Mouse (Mus musculus) intestine, embryonic 16.5 days (tissue): ENCODE results near the gene Hydin. TPM values are rescaled to one million over a fixed set of nuclear protein-coding genes. Genes with fewer than 3 reads are reported as not detected.
A peak's percentile ranks its signal among the peaks of the same experiment; 100 is the strongest.

Experiments
- ATAC-seq: fragments of 200-750 bp; cut with Nextera tagmentation; 2 replicates; pipeline ENCODE4 v1.8.0; 2017; ENCODE audit warnings: moderate TSS enrichment, moderate library complexity
- H3K27ac ChIP-seq: fragments of 300-500 bp; sonication (generic); 2 replicates; pipeline ENCODE4 v1.5.1; 2014; ENCODE audit warnings: mild to moderate bottlenecking, low read length
- H3K27me3 ChIP-seq: fragments of 300-500 bp; sonication (generic); replicated peaks from 2 replicates; pipeline ENCODE4 v1.6.1; 2014; ENCODE audit warnings: low read length, control low read depth, mixed read lengths; ENCODE audit not compliant: control insufficient read depth, insufficient read depth
- H3K36me3 ChIP-seq: fragments of 300-500 bp; sonication (generic); 2 replicates; pipeline ENCODE4 v1.6.1; 2014; ENCODE audit warnings: low read length, control low read depth; ENCODE audit not compliant: control insufficient read depth, insufficient read depth
- H3K4me1 ChIP-seq: fragments of 300-500 bp; sonication (generic); 2 replicates; pipeline ENCODE4 v1.6.1; 2014; ENCODE audit warnings: low read length, control low read depth, mixed read lengths; ENCODE audit not compliant: control insufficient read depth, insufficient read depth
- H3K4me2 ChIP-seq: fragments of 300-500 bp; sonication (generic); 2 replicates; pipeline ENCODE4 v1.6.1; 2014; ENCODE audit warnings: low read depth, low read length, control low read depth
- H3K4me3 ChIP-seq: fragments of 300-500 bp; sonication (generic); 2 replicates; pipeline ENCODE4 v1.5.1; 2014; ENCODE audit warnings: mild to moderate bottlenecking, low read length
- H3K9ac ChIP-seq: fragments of 300-500 bp; sonication (generic); 2 replicates; pipeline ENCODE4 v1.6.1; 2014; ENCODE audit warnings: low read depth, low read length
- H3K9me3 ChIP-seq: fragments of 300-500 bp; sonication (generic); 2 replicates; pipeline ENCODE4 v1.6.1; 2016; ENCODE audit warnings: low read length, control low read depth; ENCODE audit not compliant: control insufficient read depth
- WGBS: fragments of 180-500 bp; shearing (Covaris S2); extraction: QIAGEN DNeasy Blood & Tissue Kit; methylation state at CpG from one replicate; pipeline ENCODE4 v1.1.7; 2014; 5-methylcytosine and 5-hydroxymethylcytosine counted together
- polyA plus RNA-seq: library from polyadenylated mRNA; unstranded; fragments of >200 nt; fragmentation: Nextera tagmentation; extraction: Ambion mirVana; gene quantifications from 2 replicates; pipeline ENCODE4 v1.2.1, GENCODE M21; 2015

Gene Hydin
- polyA plus RNA-seq, 1 experiment from 2014 or later, result 0.06 TPM

DNA sequence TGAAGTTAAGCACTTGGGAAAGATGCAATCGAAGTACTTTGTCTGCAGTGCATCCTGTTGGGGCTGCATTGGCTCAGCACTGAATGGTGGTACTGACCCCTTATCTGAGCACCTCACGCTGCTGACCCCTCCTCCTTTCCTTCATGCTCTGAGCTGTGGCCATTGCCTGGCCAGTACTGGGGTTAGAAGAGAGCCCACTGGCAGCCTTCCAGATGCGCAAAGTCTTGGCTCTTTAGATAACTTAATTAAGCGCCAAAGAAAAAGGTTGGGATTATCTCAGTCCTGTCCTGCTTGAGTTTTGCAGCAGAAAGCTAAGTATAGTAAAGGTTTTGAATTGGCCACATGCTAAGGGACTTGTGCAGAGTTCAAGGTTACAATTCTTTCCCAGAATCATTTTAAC, 377.6 kb downstream of the Hydin start:
- Histone ChIP-seq H3K36me3 (peaks cover 2% of the 10 kb centered on the region; the same call in 1 of the 2 replicates), H3K27ac (no peak overlapping the region), H3K27me3 (no peaks in the 10 kb centered on the region), H3K4me1 (no peaks in the 10 kb centered on the region), H3K9ac (no peak overlapping the region), H3K4me3 (no peak overlapping the region), H3K9me3 (no peaks in the 10 kb centered on the region), H3K4me2 (no peak overlapping the region)
- ATAC-seq, result no peak
- WGBS, result 89% methylated on average over 4 of the region's 4 CpGs

DNA sequence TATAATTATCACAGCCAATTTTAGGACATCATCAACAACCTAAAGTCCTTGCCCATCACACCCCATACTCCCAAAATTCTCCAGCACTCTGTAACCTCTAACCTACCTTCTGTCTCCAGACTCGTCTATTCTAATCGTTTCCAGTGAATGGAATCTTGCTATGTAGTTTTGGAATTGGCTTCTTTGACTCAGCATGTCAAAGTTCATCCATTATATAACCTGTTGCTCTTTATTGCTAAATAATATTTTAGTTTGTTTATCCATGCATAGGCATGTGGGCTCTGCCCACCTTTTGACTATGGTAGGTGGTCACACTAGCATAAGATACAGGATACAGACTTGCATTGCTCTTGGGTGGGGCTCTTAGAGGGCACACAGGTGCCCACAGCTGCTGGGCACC, 378.1 kb downstream of the Hydin start:
- Histone ChIP-seq H3K27me3 (no peaks in the 10 kb centered on the region), H3K9ac (no peak overlapping the region), H3K36me3 (peaks cover 6% of the 10 kb centered on the region; the same call in 1 of the 2 replicates), H3K9me3 (no peaks in the 10 kb centered on the region), H3K4me2 (no peak overlapping the region), H3K4me3 (no peak overlapping the region), H3K27ac (no peak overlapping the region), H3K4me1 (no peaks in the 10 kb centered on the region)
- no peak for ATAC-seq
- 84% methylated on average over 2 of the region's 2 CpGs for WGBS

DNA sequence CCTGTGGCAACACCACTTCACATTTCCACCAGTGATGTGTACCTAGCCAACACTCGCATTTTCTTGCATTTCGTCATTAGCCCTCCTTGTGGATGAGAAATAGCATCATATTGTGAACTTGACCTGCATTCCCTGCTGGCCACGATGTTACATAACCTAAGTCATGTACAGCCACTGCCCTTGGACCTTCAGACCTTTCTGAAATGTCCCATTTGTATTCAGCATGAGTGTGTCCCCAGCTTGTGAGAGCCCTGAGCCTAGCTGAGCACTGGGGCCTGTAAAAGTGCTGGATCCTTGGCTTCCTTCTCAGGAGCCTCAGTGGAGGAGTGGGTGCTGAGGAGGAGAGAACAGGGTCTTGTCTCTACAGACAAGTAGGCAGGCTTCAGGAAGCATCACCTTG, 378.6 kb downstream of the Hydin start:
- Histone ChIP-seq H3K36me3 (peaks cover 6% of the 10 kb centered on the region; the same call in 1 of the 2 replicates), H3K4me2 (no peak overlapping the region), H3K27ac (no peak overlapping the region), H3K4me3 (no peak overlapping the region), H3K9me3 (no peaks in the 10 kb centered on the region), H3K4me1 (no peaks in the 10 kb centered on the region), H3K9ac (no peak overlapping the region), H3K27me3 (no peaks in the 10 kb centered on the region)
- ATAC-seq, result no peak
- 95% methylated on average over 3 of the region's 3 CpGs for WGBS

DNA sequence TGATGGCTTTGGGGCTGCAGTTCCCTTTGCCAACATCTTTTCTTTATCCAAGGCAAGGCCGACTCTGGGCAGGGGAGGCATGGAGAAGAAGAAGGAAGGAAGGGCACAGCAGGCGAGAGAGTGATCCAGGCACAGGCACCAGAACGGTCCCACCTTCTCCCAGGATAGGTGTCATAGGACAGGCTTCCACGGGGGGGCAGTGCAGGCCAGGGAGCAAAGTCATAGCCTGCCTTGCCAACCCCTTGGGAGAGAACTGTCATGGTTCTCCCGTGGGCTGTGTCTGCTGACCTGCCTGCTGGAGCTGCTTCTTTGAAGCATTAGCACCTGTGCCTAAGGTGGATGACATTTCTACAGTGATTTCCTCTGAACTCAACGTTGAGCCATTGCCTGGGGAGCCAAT, 379.3 kb downstream of the Hydin start:
- Histone ChIP-seq H3K27me3 (no peaks in the 10 kb centered on the region), H3K36me3 (peaks cover 6% of the 10 kb centered on the region; the same call in 1 of the 2 replicates), H3K4me1 (no peaks in the 10 kb centered on the region), H3K9ac (no peak overlapping the region), H3K4me3 (no peak overlapping the region), H3K4me2 (no peak overlapping the region), H3K27ac (no peak overlapping the region), H3K9me3 (no peaks in the 10 kb centered on the region)
- ATAC-seq, result peak; percentile 76; the same call in 1 of the 2 replicates
- WGBS, result 39% methylated on average over 6 of the region's 6 CpGs

DNA sequence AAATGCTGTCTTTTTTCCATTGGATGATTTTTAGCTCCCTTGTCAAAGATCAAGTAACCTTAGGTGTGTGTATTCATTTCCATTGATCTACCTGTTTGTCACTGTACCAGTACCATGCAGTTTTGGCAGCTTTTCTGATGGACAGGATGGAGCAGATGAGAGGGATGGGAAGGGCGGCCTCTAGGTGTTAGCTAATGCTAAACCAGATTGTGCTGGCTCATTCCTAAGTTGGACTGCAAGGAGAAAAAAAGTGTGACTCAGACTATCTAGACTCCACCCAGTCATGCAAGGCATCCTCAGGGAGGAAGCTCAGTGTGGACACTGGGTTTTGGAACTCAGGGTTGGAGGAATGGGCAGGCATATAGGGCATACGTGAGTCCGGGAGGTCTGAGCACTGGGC, 381.8 kb downstream of the Hydin start:
- Histone ChIP-seq H3K9me3 (no peaks in the 10 kb centered on the region), H3K4me2 (no peak overlapping the region), H3K4me3 (no peak overlapping the region), H3K4me1 (no peaks in the 10 kb centered on the region), H3K9ac (no peak overlapping the region), H3K27ac (no peak overlapping the region), H3K36me3 (peaks cover 6% of the 10 kb centered on the region; the same call in 1 of the 2 replicates), H3K27me3 (no peaks in the 10 kb centered on the region)
- no peak for ATAC-seq
- WGBS, result 95% methylated on average over 3 of the region's 3 CpGs

DNA sequence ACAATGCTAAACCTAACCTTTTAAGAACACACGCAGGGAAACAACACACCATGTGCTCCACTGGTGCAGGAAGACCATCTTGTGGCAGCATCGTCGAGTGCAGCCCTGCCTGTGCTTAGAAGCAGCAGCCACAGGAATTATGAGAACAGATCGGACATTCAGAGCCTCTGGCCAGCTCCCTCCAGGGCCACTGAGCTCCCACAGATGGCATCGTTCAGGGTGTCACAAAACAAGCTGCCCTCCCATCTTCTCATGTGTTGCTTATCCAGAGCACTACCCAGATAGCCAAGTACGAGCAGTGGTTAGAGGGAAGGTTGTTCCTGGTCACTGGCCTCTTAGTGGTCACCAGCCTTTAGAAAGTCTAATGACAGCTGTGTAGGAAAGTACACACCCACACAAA, 382.5 kb downstream of the Hydin start:
- H3K4me2 ChIP-seq, result no peak overlapping the region
- no peaks in the 10 kb centered on the region for H3K4me1 ChIP-seq
- H3K27me3 ChIP-seq, result no peaks in the 10 kb centered on the region
- H3K27ac ChIP-seq, result no peak overlapping the region
- H3K9ac ChIP-seq, result no peak overlapping the region
- no peaks in the 10 kb centered on the region for H3K9me3 ChIP-seq
- no peak for ATAC-seq
- H3K4me3 ChIP-seq, result no peak overlapping the region
- WGBS, result 90% methylated on average over 6 of the region's 6 CpGs
- peaks cover 6% of the 10 kb centered on the region; the same call in 1 of the 2 replicates for H3K36me3 ChIP-seq

DNA sequence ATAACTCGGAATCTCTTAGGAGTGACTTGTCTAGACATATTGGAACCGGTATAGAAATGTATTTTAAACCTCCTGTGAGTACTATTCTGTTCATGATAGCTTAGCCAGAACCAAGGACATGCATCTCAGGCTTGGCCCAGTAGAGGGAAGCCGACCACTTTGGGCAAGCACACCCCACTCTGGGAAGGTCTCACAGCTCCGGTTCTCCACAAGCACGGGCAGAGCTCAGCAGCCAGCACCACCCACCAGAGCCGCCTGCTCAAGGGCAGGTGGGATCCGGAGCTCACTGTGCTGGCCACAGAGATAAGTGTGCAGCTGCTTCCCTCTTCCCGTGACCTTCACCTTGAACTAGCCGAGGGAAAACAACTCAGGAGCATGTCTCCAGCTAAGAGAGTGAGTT, 384.1 kb downstream of the Hydin start:
- Histone ChIP-seq H3K9me3 (no peaks in the 10 kb centered on the region), H3K27me3 (no peaks in the 10 kb centered on the region), H3K4me3 (no peak overlapping the region), H3K4me1 (no peaks in the 10 kb centered on the region), H3K4me2 (no peak overlapping the region), H3K36me3 (peaks cover 6% of the 10 kb centered on the region; the same call in 1 of the 2 replicates), H3K27ac (no peak overlapping the region), H3K9ac (no peak overlapping the region)
- 84% methylated on average over 9 of the region's 9 CpGs for WGBS
- no peak for ATAC-seq

DNA sequence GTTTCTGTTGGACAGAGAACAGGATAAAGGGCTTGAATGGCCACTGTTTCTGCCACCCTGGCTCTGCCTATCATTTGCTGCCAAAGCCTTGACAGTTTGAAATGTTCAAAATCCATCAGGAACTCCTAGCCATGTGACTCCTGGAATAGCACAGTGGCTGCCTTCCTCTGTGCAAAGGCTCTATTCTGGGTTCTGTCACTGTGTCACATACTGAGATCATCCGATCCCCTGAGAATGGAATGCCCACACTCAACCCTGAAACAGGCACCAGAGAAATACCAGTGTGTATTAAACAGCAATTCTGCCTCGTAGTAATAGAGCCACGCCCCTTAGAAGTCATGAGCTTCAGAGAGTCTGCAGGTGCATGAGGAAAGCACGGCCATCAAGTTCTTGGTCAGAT, 385.1 kb downstream of the Hydin start:
- Histone ChIP-seq H3K27me3 (no peaks in the 10 kb centered on the region), H3K4me2 (no peak overlapping the region), H3K4me3 (no peak overlapping the region), H3K36me3 (peaks cover 6% of the 10 kb centered on the region; the same call in 1 of the 2 replicates), H3K27ac (no peak overlapping the region), H3K9me3 (no peaks in the 10 kb centered on the region), H3K4me1 (no peaks in the 10 kb centered on the region), H3K9ac (no peak overlapping the region)
- ATAC-seq, result no peak
- 81% methylated on average over 4 of the region's 4 CpGs for WGBS

DNA sequence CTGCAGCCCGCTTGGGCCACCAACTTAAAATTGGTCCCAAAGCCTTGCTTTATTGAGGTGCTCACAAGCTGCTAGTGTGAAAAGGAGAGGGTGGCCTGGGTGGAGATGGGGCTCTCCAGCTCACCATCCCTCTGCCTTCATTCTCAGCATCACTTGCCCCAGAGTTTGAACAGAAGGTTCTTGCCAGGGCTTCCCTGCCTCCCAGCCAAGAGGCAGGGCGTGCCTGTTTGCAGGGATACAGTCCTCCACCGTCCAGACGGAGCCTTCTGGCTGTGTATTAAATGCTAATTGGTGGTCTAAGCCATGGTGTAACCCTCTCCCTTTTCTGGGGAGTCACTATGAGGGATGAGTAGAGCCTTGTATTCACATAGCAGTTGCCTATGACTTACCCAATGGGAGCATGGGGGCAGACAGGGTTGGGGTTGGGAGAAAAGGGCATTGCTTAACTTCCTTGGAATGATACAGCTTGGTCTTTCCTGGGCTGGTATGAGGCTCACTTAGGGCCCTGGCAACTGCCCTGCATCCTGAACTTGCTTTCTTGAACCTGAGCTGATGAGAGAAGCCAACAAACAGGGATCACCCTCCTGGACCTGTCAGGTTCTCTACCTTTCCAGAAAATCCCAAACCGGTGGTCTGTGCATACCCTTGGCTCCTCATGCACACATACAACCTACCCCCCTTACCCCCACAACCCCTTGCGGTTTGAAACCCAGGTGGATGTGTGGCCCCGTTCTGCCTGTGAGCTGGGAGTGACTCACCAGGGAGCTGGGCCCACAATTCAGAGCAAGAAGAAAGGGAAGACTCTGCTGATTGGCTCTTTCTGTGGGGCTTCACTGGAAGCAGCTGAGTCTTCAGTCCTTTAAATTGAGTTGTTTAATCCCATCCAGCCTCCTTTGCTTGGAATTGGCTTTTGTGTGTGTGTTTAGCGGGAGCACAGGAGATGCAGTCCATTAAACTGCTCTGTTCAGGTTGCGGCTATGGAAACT, 387.6 kb downstream of the Hydin start:
- Histone ChIP-seq H3K27me3 (no peaks in the 10 kb centered on the region), H3K9me3 (no peaks in the 10 kb centered on the region), H3K27ac (no peak overlapping the region), H3K4me2 (no peak overlapping the region), H3K9ac (no peak overlapping the region), H3K36me3 (peaks cover 5% of the 10 kb centered on the region; the same call in 1 of the 2 replicates), H3K4me3 (no peak overlapping the region), H3K4me1 (no peaks in the 10 kb centered on the region)
- ATAC-seq, result no peak
- 91% methylated on average over 9 of the region's 9 CpGs for WGBS
